Mouse (Mus musculus) brown adipose tissue, adult 24 weeks (tissue): ENCODE results near the gene Eif4a1. TPM values are rescaled to one million over a fixed set of nuclear protein-coding genes. Genes with fewer than 3 reads are reported as not detected.
"Not testable (repeated sequence)": the region's sequence is repeated elsewhere in the genome, so short reads cannot be mapped to it uniquely, and the experiment has no call there.

Experiments
- H3K27ac ChIP-seq: fragments of 200-500 bp; replicated peaks from 2 replicates; pipeline ENCODE4 v1.5.1; 2012; ENCODE audit warnings: low read depth, mild to moderate bottlenecking, low read length
- H3K4me1 ChIP-seq: fragments of 200-500 bp; 2 replicates; pipeline ENCODE4 v1.6.1; 2012; ENCODE audit warnings: low read length, mixed read lengths; ENCODE audit not compliant: control insufficient read depth, insufficient read depth, insufficient read length
- H3K4me3 ChIP-seq: fragments of 200-500 bp; 2 replicates; pipeline ENCODE4 v1.5.1; 2012; ENCODE audit warnings: low read depth, mild to moderate bottlenecking, low read length, moderate library complexity; ENCODE audit not compliant: insufficient read depth
- polyA plus RNA-seq: library from polyadenylated mRNA; stranded (reverse); fragments of >200 nt; gene quantifications from 2 replicates; pipeline ENCODE4 v1.2.4, GENCODE M21; 2012; ENCODE audit not compliant: missing spikeins, insufficient read depth, insufficient read length

Eif4a1 gene
- polyA plus RNA-seq, 1 experiment, result 268 TPM

DNA sequence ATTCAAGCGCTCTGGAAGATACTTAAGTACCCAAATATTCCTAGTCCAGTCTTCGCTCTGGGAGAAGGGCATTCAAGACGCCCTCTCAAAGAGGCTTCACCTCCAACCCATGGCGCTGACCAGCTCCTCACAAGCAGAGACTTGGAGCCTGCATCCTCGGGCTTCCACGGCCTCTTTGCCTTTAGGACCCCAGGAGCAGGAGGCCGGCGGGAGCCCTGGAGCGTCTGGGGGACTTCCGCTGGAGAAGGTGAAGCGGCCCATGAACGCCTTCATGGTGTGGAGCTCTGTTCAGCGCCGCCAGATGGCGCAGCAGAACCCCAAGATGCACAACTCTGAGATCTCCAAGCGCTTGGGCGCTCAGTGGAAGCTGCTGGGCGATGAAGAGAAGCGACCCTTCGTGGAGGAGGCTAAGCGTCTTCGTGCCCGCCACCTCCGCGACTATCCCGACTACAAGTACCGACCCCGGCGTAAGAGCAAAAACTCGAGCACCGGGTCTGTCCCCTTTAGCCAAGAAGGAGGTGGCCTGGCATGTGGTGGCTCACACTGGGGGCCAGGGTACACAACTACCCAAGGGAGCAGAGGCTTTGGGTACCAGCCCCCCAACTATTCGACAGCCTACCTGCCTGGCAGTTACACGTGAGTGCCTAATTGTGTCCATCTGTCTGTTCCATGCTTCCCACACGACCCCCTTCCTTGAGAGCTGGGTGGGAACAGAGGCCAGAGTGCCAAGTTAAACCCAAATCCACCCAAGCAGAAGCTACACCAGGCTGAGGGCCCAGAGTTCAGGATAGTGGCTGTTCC is 16.8 kb downstream of the Eif4a1 start, which contains the start of gene Sox15:
Gene Sox15 (plus strand): TSS at position 51 of the 801 bp plus-strand sequence.
- Histone ChIP-seq H3K4me3 (no peak within 1 kb of the TSS), H3K27ac (no peak within 1 kb of the TSS), H3K4me1 (no peaks in the 10 kb centered on the region; the same call in 1 of the 2 replicates)

DNA sequence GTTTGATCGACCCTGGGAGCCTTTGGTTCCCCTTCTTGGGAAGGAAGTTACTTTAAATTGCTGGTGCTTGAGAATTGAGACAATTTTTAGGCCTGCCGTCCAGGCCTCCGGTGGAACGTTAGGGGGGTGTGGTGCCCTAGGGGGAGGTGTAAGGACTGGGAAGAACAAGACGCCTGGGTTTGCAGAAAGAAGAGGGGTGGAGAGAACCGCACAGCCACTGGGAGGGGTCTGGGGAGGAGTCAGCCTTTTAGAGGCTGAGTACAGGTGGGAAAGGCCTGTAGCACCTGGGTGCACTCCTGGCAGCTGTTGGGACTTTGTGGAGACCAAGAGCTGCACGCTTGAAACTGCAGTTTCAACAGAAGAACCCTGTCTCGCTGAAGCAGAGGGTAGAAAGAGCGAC is 17.5 kb downstream of the Eif4a1 start:
- Histone ChIP-seq H3K4me3 (no peak overlapping the region), H3K4me1 (no peaks in the 10 kb centered on the region; the same call in 1 of the 2 replicates), H3K27ac (no peak overlapping the region)

DNA sequence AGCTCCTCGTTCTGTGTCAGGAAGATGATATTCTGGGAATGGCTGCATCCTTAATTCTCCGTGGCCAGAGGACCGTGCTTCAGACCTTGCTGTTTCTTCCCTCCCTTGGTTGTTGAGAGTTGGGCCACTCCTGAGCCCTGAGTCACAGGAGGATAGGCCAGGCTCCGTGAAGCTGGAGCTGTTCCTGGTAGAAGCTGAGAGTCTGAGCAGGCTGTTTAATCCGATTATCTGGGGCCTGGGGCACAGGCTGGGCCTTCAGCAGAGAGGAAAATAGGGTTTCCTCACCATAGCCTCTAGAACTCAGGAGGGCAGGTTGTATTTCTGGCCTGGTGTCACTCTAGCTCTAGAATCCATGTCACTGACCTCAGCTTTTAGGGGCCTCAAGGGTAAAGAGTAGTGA is 18.8 kb downstream of the Eif4a1 start:
- Histone ChIP-seq H3K4me3 (no peak overlapping the region), H3K4me1 (no peaks in the 10 kb centered on the region; the same call in 1 of the 2 replicates), H3K27ac (no peak overlapping the region)

DNA sequence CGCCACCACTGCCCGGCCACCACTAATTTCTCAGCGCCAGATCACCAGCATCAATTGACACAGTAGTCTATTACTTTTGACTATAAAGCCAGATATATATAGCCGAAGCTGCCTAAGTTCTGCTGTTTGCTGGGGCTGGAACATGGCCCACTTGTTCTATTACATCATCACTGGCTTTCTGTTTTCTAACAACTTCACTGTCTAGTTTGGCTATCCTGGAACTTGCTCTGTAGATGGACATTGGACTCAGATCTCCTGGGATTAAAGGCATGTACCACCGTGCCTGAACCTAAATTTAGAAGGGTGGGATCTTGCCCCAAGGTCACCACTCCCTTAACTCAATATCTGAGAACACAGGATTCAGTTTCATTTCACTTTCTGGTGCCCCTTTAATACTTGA is 26.4 kb downstream of the Eif4a1 start:
- no peaks in the 10 kb centered on the region for H3K4me1 ChIP-seq
- H3K4me3 ChIP-seq, result no peak overlapping the region
- no peak overlapping the region for H3K27ac ChIP-seq

DNA sequence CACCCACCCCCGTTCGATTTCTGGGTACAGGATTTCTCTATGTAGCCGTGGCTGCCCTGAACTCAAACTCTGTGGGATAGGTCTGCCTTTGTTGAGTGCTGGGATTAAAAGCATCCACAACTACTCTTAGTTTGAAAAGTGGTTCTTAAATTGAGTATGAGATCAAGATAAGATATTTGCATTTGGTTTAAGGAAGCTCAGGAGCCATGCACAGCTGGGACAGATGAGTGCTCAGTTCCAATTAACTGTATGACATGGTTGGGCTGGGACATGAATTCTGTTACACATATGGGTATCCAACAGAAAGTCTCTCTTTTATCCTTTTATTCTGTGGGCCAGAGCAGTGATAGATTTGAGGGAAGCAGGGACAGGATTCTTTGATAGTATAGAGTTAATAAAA is 36.8 kb downstream of the Eif4a1 start:
- 0 out of 2 replicates have a peak, but pooled peaks cover 2% of the 10 kb centered on the region for H3K4me1 ChIP-seq
- H3K27ac ChIP-seq, result no peak overlapping the region
- no peak overlapping the region for H3K4me3 ChIP-seq

DNA sequence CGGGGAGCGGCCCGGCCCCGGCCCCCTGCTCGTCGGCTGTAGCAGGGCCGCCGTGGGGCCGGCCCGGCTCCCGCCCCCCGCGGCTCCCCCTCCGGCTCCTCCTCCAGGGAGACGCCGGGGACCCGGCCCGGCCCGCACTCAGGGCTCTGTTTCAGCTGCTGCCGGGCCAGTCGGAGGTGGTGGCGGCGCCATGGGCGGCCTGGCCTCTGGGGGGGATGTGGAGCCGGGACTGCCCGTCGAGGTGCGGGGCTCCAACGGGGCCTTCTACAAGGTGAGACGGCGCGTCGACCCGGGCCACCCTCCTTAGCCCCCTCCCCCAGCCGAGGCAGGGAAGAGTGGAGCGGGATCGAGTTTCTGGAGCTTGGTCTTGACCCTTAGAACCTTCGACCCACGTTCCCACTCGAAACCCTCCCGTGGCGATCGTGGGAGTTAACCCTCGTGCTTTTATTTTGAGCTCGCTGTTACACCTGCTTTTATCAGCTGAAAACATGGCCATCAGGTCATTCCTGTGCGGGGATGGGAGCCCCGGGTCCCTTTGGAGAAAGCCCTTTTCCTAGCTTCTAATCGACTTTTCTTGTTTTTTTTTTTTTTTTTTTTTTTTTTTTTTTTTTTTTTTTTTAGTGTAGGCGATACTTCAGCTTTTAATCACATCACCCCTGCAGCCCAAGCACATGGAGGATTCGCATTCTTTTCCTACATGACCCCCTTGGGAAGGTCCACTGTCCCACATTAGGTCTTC is 38.9 kb downstream of the Eif4a1 start:
- Histone ChIP-seq H3K4me3 (peak overlapping the region; percentile 97), H3K4me1 (0 out of 2 replicates have a peak, but pooled peaks cover 2% of the 10 kb centered on the region)

DNA sequence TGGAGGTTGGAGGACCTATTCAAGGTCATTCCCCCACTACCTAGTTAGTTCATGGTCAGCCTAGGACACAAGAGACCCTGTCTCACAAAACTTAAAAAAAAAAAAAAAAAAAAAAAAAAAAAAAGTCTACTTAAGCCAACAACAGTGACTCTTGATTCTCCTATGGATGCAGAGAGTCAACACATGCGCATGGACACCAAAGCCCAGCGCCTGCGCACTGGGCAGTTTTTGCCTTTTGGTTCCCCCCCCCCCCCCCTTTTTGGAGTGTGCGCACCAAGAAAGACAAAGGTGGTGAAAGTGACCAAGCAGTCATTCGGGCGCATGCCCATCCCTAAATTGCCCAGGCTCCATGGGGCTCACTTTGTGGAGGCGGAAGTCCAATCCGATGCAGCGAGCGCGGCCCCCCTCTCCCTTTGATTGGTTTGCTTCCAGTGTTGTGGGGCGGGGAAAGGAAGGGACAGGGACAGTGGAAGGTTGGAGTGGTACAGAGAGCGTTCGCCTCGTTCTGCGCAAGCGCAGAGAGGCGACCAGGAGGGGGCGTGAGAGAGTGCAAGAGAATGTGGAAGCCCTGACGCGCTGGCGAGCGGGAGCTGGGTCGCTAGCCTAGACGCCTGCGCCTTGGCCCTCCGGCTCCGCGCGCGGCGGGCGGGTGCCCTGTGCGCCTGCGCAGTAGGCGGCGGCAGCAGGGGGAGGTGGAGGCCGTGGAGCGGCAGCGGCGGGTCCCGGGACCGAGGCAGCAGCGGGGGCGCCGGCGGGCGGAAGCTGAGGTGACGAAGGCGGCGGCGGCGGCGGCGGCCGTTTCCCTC is 39.7 kb downstream of the Eif4a1 start, which contains the start of gene Fxr2:
Gene Fxr2 (plus strand): TSS at position 707 of the 806 bp plus-strand sequence.
- Histone ChIP-seq H3K4me1 (0 out of 2 replicates have a peak, but pooled peaks cover 2% of the 10 kb centered on the region), H3K4me3 (peak within 1 kb of the TSS; percentile 97), H3K27ac (peak within 1 kb of the TSS; percentile 55)

More for the DNA sequence above, 38.9 kb downstream of the Eif4a1 start:
- H3K27ac ChIP-seq, result peak overlapping the region; percentile 55

DNA sequence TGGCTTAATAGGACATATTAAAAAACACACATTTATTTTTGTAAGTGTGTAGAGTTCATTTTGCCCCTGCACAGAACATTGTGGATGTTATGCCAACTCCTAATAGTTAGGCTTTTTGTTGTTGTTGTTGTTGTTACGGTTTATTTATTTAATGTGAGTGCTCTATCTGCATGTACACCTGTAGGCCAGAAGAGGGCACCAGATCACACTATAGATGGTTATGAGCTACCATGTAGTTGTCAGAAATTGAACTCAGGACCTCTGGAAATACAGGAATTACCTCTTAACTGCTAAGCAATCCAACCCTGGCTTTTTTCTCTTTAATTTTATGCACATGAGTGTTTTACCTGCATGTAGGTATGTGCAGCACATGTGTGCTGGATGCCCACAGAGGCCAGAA is 42.4 kb downstream of the Eif4a1 start:
- no peak overlapping the region for H3K4me3 ChIP-seq
- no peak overlapping the region for H3K27ac ChIP-seq
- no peaks in the 10 kb centered on the region for H3K4me1 ChIP-seq

DNA sequence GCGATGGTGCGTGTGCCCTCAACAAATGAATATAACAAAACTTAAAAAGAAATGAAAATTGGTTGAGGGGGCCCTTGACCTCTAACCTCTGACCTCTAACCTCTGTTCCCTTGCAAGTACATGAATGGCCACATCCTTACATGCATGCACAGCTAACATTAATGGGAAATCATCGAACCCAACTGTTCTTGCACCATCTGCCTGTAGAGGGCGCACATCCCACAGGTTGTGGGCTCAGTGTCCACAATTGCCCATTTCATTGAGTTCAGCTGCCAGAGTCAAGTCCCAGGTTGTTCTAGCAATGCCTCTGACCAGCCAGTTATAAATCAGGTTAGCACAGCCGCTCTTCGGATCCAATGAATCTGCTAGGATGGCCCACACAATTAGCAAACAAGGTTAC is 43.9 kb downstream of the Eif4a1 start:
- H3K27ac ChIP-seq, result no peak overlapping the region
- no peak overlapping the region for H3K4me3 ChIP-seq
- no peaks in the 10 kb centered on the region for H3K4me1 ChIP-seq

DNA sequence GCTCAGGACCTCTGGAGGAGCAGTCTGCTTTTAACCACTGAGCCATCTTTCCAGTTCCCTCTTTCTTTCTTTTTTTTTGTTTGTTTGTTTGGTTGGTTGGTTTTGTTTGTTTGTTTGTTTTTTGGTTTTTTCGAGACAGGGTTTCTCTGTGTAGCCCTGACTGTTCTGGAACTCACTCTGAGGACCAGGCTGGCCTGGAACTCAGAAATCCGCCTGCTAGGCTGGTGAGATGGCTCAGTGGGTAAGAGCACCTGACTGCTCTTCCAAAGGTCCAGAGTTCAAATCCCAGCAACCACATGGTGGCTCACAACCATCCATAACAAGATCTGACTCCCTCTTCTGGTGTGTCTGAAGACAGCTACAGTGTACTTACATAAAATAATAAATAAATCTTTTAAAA is 47.9 kb downstream of the Eif4a1 start:
- H3K4me3 ChIP-seq, H3K27ac ChIP-seq, H3K4me1 ChIP-seq: not testable (repeated sequence)

DNA sequence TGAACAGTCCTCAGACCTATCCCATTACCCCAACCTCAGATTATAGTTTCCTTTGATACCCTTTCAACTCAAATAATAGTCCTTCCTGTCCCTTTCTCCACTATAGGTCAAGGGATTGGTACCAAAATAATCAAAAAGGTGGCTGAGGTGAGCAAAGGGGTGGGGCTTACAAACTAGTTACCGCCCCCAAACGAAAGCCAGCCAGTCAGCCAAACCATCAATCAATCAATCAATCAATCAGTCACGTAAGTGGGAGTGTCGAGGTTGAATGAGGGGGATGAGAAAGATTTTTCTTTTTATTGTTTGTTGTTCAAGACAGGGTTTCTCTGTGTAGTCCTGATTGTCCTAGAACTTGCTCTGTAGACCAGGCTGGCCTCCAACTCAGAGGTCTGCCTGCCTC is 49.2 kb downstream of the Eif4a1 start:
- Histone ChIP-seq H3K27ac (no peak overlapping the region), H3K4me3 (no peak overlapping the region), H3K4me1 (no peaks in the 10 kb centered on the region)

DNA sequence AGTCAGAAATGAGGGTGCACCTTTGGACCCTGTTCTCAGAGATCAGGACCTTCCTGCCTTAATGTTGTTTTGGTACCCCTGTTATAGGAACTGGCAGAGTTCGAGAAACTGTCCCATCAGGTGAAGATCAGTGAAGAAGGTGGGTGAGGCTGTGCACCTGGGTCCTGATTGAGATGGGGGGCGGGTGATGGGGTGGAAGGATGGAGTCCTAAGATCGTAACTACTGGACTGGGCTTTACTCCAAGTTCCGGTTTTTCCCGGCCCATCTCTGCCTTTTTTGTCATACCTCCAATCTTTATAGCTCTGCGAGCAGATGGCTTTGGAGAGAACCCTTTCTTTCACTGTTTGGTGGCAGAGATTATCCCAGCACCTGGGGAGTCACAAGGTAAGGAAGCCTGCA is 49.8 kb downstream of the Eif4a1 start:
- Histone ChIP-seq H3K4me3 (peak overlapping the region; percentile 79), H3K27ac (no peak overlapping the region), H3K4me1 (no peaks in the 10 kb centered on the region)

DNA sequence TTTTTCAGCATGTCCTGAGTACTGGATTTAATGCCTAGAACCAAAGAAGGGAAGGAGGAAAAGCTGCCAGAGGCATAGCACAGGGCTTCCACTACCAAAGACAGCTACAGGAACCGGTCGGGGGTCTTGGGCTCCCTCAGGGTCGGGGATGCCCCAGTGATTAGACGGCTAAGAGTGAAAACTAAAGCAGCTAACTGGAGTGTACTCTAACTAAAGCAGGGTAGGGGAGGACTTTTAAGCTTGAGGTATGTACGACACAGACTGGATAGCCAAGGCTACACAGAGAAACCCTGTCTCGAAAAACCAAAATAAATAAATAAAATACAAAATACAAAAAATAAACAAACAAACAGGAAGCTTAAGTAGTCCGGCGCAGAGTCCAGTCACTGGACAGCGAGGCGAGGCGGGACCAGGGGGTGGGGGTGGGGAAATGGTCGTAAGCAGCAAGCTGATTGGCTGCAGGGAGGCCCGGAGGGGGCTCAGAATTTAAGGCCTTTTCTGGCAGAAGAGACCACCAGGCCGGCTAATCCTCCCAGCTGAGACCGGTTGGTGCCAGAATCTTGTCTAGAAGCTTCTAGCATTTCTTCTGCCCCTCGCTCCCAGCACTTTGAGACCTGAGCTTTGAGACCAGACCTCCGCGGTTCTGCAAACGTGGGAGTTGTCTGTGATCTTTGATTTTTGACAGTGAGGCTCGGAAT is 50.5 kb downstream of the Eif4a1 start, which contains the start of gene Sat2:
Gene Sat2 (plus strand): TSS at position 454 of the 698 bp plus-strand sequence.
- Histone ChIP-seq H3K4me3 (peak within 1 kb of the TSS; percentile 79), H3K27ac (no peak within 1 kb of the TSS), H3K4me1 (no peaks in the 10 kb centered on the region)

DNA sequence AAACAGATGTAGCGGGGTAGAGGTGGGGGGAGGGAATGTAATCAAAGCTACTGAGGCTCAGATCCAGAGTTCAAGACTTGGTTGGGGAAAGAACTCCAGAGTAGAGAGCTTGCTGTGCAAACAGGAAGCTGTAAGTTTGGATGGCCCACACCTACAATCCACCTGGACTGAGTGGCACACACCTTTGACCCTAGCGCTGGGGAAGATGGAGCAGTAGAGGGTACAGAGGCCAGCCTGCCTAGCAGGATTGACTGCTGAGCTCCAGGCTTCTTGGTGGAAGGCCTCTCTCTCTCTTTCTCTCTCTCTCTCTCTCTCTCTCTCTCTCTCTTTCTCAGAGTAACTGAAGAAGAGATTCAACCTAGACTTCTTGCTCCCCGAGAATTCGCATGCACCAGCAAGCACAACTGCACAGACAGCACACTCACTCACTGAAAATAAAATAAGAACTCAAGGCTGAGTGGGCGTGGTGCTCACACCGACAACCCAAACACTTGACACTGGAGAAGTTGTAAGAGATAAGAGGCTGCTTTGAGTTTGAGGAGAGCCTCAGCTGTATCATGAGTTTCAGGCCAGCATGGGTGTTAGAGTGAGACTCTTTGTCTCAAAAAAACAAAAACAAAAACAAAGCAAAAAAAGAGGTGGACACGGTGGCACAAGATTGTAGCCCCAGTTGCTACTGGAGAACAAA is 51.7 kb downstream of the Eif4a1 start:
- no peak overlapping the region for H3K27ac ChIP-seq
- H3K4me3 ChIP-seq, result no peak overlapping the region
- H3K4me1 ChIP-seq, result no peaks in the 10 kb centered on the region
